Mouse (Mus musculus) heart, embryonic 14.5 days (tissue): ENCODE results near the gene Cfap73. TPM values are rescaled to one million over a fixed set of nuclear protein-coding genes. Genes with fewer than 3 reads are reported as not detected.

Experiments used
- ATAC-seq: fragments of 200-750 bp; cut with Nextera tagmentation; 2 replicates; pipeline ENCODE4 v1.8.0; 2017; ENCODE audit warnings: low read depth, moderate TSS enrichment; ENCODE audit not compliant: insufficient number of reproducible peaks, insufficient read depth, low FRiP score
- H3K27ac ChIP-seq, 2 experiments: fragments of 200-500 bp in 1 of 2; fragments of 300-500 bp in 1 of 2; sonication (generic) in 1 of 2; replicated peaks in 1 of 2; 2 replicates each; pipeline ENCODE4 v1.5.1; 2012 to 2014; ENCODE audit warnings: low read depth in 2 of 2, low read length in 2 of 2, control low read depth in 1 of 2, mild to moderate bottlenecking in 1 of 2, mixed read lengths in 1 of 2; ENCODE audit not compliant: control insufficient read depth in 1 of 2, insufficient read depth in 1 of 2
- H3K27me3 ChIP-seq: fragments of 300-500 bp; sonication (generic); 2 replicates; pipeline ENCODE4 v1.6.1; 2014; ENCODE audit warnings: mild to moderate bottlenecking, low read length, control low read depth; ENCODE audit not compliant: control insufficient read depth, insufficient read depth
- H3K36me3 ChIP-seq: fragments of 300-500 bp; sonication (generic); 2 replicates; pipeline ENCODE4 v1.6.1; 2014; ENCODE audit warnings: mild to moderate bottlenecking, control low read depth, low read length, mixed read lengths; ENCODE audit not compliant: control insufficient read depth, insufficient read depth
- H3K4me1 ChIP-seq, 2 experiments: fragments of 200-500 bp in 1 of 2; fragments of 300-500 bp in 1 of 2; sonication (generic) in 1 of 2; 2 replicates each; pipeline ENCODE4 v1.6.1; 2012 to 2014; ENCODE audit warnings: low read length in 2 of 2, control low read depth in 1 of 2, mixed read lengths in 1 of 2; ENCODE audit not compliant: control insufficient read depth in 2 of 2, insufficient read depth in 2 of 2
- H3K4me2 ChIP-seq: fragments of 300-500 bp; sonication (generic); 2 replicates; pipeline ENCODE4 v1.6.1; 2014; ENCODE audit warnings: mild to moderate bottlenecking, low read length
- H3K4me3 ChIP-seq, 2 experiments: fragments of 200-500 bp in 1 of 2; fragments of 300-500 bp in 1 of 2; sonication (generic) in 1 of 2; 2 replicates each; pipeline ENCODE4 v1.5.1; 2012 to 2014; ENCODE audit warnings: low read length in 2 of 2, mild to moderate bottlenecking in 2 of 2, control low read depth in 1 of 2, low read depth in 1 of 2, moderate library complexity in 1 of 2; ENCODE audit not compliant: control insufficient read depth in 1 of 2, insufficient read depth in 1 of 2
- H3K9ac ChIP-seq: fragments of 300-500 bp; sonication (generic); 2 replicates; pipeline ENCODE4 v1.6.1; 2014; ENCODE audit warnings: mild to moderate bottlenecking, low read length
- H3K9me3 ChIP-seq: fragments of 300-500 bp; sonication (generic); 2 replicates; pipeline ENCODE4 v1.6.1; 2016; ENCODE audit warnings: low read length, control low read depth; ENCODE audit not compliant: control insufficient read depth
- WGBS: fragments of 180-500 bp; shearing (Covaris S2); extraction: QIAGEN DNeasy Blood & Tissue Kit; methylation state at CpG from one replicate; pipeline ENCODE4 v1.1.7; 2014; 5-methylcytosine and 5-hydroxymethylcytosine counted together
- polyA plus RNA-seq: library from polyadenylated mRNA; unstranded; fragments of >200 nt; fragmentation: Nextera tagmentation; extraction: Ambion mirVana; gene quantifications from 2 replicates; pipeline ENCODE4 v1.2.1, GENCODE M21; 2014

Cfap73 gene
- polyA plus RNA-seq, 1 experiment from 2014 or later = not detected

GRCm38 (mm10) chr5:120621078-120621765 is 12.8 kb downstream of the Cfap73 start:
- no peaks in the 10 kb centered on the region for H3K9me3 ChIP-seq
- H3K4me2 ChIP-seq = no peak overlapping the region
- peaks cover 0 to 9% of the 10 kb centered on the region in 2 experiments; a peak in 1 of 4 replicates for H3K4me1 ChIP-seq
- H3K36me3 ChIP-seq = peaks cover 98% of the 10 kb centered on the region
- no peak overlapping the region for H3K4me3 ChIP-seq
- no peaks in the 10 kb centered on the region for H3K27me3 ChIP-seq
- H3K27ac ChIP-seq = no peak overlapping the region
- WGBS = 85% methylated on average over 23 of the region's 23 CpGs
- ATAC-seq = no peak
- H3K9ac ChIP-seq = no peak overlapping the region

DNA sequence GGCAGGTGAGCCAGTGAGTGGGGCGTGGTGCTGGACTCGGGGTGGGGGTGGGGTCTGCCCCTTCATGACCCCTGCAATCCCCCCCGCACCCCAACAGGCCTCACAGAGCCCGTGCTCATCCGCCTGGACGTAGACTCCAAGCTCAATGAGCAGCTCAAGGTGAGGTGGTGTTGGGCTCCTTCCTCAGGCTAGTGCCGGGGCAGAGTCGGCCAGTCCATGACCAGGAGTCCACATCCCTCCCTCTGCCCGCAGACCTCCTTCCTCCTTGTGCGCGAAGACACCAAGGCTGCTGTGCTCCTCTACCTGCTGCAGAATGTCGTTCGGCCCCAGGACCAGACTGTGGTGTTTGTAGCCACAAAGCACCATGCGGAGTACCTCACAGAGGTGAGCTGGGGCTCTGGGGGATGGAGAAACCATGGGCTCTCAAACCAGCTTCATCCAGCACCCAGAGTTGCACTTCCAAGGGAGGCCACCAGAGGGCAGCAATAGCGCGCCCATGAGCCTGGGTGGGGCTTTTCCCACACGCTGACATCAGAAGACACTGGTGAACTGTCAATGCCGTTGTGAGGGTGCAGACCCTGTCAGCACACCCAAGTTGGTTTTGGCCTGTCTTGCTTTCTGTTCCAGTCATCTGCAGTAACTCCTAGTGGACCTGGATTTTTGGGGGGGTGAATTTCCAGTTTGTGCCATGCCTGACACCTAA is 13.5 kb downstream of the Cfap73 start:
- ATAC-seq = no peak
- Histone ChIP-seq H3K27ac (no peak overlapping the region), H3K4me1 (peaks cover 0 to 9% of the 10 kb centered on the region in 2 experiments; a peak in 1 of 4 replicates), H3K27me3 (no peaks in the 10 kb centered on the region), H3K9ac (no peak overlapping the region), H3K4me2 (no peak overlapping the region), H3K4me3 (no peak overlapping the region), H3K9me3 (no peaks in the 10 kb centered on the region), H3K36me3 (peaks cover 94% of the 10 kb centered on the region)
- WGBS = 71% methylated on average over 18 of the region's 18 CpGs

DNA sequence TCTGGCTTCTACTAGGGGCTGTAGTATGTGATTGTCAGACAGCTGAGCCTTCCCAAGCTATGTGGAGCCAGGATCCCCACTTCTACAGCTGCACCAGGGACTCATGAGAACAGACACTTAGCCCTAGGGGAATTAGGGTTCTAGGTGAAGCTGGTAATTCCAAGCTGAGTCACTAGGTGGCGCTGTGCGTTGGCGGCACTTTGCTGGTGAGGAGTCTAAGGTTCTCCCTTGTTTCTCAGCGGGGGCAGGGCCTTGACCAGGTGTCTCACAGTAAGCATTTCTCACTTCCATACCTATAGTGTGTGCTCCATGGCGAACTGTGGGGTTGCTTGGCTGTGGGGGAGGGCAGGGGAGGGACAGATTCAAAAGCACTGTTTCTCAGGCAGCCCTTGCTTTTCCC is 14.8 kb downstream of the Cfap73 start:
- no peak overlapping the region for H3K4me2 ChIP-seq
- no peak for ATAC-seq
- no peak overlapping the region for H3K9ac ChIP-seq
- H3K36me3 ChIP-seq = peaks cover 80% of the 10 kb centered on the region
- WGBS = 14% methylated on average over 5 of the region's 5 CpGs
- no peaks in the 10 kb centered on the region for H3K9me3 ChIP-seq
- peaks cover 0 to 9% of the 10 kb centered on the region in 2 experiments; a peak in 1 of 4 replicates for H3K4me1 ChIP-seq
- H3K4me3 ChIP-seq = no peak overlapping the region
- H3K27me3 ChIP-seq = no peaks in the 10 kb centered on the region
- H3K27ac ChIP-seq = no peak overlapping the region

DNA sequence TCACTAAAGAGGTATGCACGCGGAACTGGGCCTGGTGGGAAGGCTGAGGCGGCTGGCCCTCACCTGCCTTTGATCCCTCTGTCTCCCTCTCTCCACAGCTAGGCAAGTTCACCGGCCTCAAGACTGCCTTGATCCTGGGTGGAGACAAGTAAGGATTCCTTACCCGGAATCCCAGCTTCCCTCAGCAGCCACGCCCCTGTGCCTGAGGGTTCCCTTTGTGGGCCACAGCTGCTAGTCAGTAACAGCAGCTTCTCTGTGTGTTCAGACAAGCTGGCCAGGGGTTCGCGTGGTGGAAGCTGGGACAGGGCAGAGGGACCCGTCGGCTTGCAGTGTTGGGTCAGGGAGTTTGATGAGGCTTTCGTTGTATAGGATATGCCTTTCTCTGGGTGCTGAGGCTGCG is 15.3 kb downstream of the Cfap73 start:
- H3K4me2 ChIP-seq = no peak overlapping the region
- 79% methylated on average over 12 of the region's 12 CpGs for WGBS
- peaks cover 76% of the 10 kb centered on the region for H3K36me3 ChIP-seq
- no peaks in the 10 kb centered on the region for H3K9me3 ChIP-seq
- H3K27ac ChIP-seq = no peak overlapping the region
- no peak overlapping the region for H3K4me3 ChIP-seq
- peaks cover 2 to 13% of the 10 kb centered on the region in 2 experiments; a peak in 3 of 4 replicates for H3K4me1 ChIP-seq
- no peak for ATAC-seq
- no peaks in the 10 kb centered on the region for H3K27me3 ChIP-seq
- no peak overlapping the region for H3K9ac ChIP-seq

GRCm38 (mm10) chr5:120615903-120616302 is 18.1 kb downstream of the Cfap73 start:
- 96% methylated on average over 4 of the region's 4 CpGs for WGBS
- no peak overlapping the region for H3K4me3 ChIP-seq
- no peaks in the 10 kb centered on the region for H3K9me3 ChIP-seq
- H3K27me3 ChIP-seq = no peaks in the 10 kb centered on the region
- no peak overlapping the region for H3K27ac ChIP-seq
- ATAC-seq = no peak
- H3K9ac ChIP-seq = no peak overlapping the region
- H3K4me1 ChIP-seq = peaks cover 11 to 17% of the 10 kb centered on the region in 2 experiments
- H3K4me2 ChIP-seq = no peak overlapping the region
- H3K36me3 ChIP-seq = peaks cover 47% of the 10 kb centered on the region

- WGBS = under 1% methylated on average over 69 of the region's 69 CpGs
- H3K9ac ChIP-seq = peak overlapping the region; percentile 83
- H3K27ac ChIP-seq = peak overlapping the region; percentile 81 to 94
- peaks cover 12 to 18% of the 10 kb centered on the region in 2 experiments for H3K4me1 ChIP-seq
- peak overlapping the region; percentile 71 to 72 for H3K4me3 ChIP-seq
- ATAC-seq = peak; percentile 94
- peak overlapping the region; percentile 94 for H3K4me2 ChIP-seq
- H3K36me3 ChIP-seq = peaks cover 28% of the 10 kb centered on the region
- no peaks in the 10 kb centered on the region for H3K9me3 ChIP-seq
- H3K27me3 ChIP-seq = no peaks in the 10 kb centered on the region
Observed at GRCm38 (mm10) chr5:120612822-120613604, 21.0 kb downstream of the Cfap73 start.

DNA sequence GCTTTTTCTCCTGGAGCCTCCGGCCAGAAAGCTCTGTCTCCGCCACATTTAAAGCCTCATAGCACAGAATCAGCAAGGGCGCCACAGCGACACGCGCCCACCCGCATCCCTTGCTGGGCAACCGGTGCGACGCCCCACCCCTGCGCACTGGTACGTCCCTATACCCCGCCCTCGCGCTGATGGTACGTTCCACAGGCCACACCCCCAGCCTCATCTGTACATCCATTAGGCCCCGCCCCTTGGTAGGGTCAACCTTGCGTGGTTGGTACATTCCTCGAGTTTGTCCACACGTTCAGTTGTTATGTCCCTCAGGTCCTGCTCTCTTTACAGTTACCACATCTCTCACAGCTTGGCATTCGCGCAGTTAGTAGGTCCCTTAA is 21.6 kb downstream of the Cfap73 start, which contains the start of the genes Rita1 and Ddx54:
Gene Rita1, minus strand, starts transcription at position 148 of the 380 bp plus-strand sequence.
Gene Ddx54, plus strand, starts transcription at position 298 of the 380 bp plus-strand sequence.
- Histone ChIP-seq H3K9ac (peak within 1 kb of the TSS; percentile 83), H3K27me3 (no peaks in the 10 kb centered on the region), H3K9me3 (no peaks in the 10 kb centered on the region), H3K36me3 (peaks cover 24% of the 10 kb centered on the region), H3K4me3 (peak within 1 kb of the TSS; percentile 71 to 72), H3K27ac (peak within 1 kb of the TSS; percentile 81 to 94), H3K4me2 (peak within 1 kb of the TSS; percentile 94), H3K4me1 (peaks cover 12 to 18% of the 10 kb centered on the region in 2 experiments)
- under 1% methylated on average over 22 of the region's 22 CpGs for WGBS
- peak; percentile 85 for ATAC-seq
